ENCODE assay signal across 8 mouse cellular contexts in the genomic region with DNA sequence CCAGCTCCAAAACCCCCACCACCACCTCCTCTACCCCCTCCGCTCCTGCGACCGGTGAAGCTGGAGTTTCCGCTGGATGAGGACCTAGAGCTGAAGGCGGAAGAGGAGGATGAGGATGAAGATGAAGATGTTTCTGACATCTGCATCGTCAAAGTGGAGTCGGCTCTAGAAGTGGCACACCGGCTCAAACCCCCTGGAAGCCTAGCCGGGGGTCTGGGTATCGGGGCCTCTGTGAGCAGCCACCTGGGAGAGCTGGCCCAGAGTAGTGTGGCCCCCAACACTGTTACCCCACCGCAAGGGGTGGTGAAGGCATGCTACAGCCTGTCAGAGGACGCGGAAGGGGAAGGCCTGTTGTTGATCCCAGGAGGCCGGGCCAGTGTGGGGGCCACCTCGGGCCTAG. TPM values are rescaled to one million over a fixed set of nuclear protein-coding genes. Genes with fewer than 3 reads are reported as not detected.
A peak's percentile ranks its signal among the peaks of the same experiment; 100 is the strongest.
DNase-seq lines count a peak whose midpoint lies in the region; ATAC-seq and TF ChIP-seq lines count a peak whose summit lies in the region.

No protein-coding gene starts in this region.

- H3K36me3 ChIP-seq in heart, embryonic 12.5 days: peaks cover 10% of the 10 kb centered on the region
- no peaks in the 10 kb centered on the region for H3K36me3 ChIP-seq in thymus, adult 2 months (ENCODE audit: control insufficient read depth, insufficient read depth, low read length)
- H3K36me3 ChIP-seq in limb, embryonic 14.5 days (ENCODE audit: control insufficient read depth, insufficient read depth, low read length): peaks cover 8% of the 10 kb centered on the region
- 0 out of 2 replicates have a peak, but pooled peaks cover 8% of the 10 kb centered on the region for H3K36me3 ChIP-seq in stomach, embryonic 16.5 days (ENCODE audit: control insufficient read depth, insufficient read depth, low read length)

- H3K27ac ChIP-seq in heart, embryonic 12.5 days (ENCODE audit: poor library complexity, severe bottlenecking): no peak overlapping the region
- H3K27ac ChIP-seq in thymus, adult 2 months (ENCODE audit: control insufficient read depth, insufficient read depth, low read length): no peak overlapping the region
- peak overlapping the region; percentile 86 for H3K27ac ChIP-seq in limb, embryonic 14.5 days (replicated peaks; ENCODE audit: low read depth, low read length)
- peak overlapping the region; percentile 93; the same call in 1 of the 2 replicates for H3K27ac ChIP-seq in stomach, embryonic 16.5 days (ENCODE audit: low read length)

- no peak for TF ChIP-seq POLR2A in thymus, adult 2 months (IDR thresholded peaks at IDR 0.05; ENCODE audit: control insufficient read depth, extremely low read depth, insufficient read depth, low read length, poor library complexity)
- TF ChIP-seq POLR2A in limb, embryonic 14.5 days (IDR thresholded peaks at IDR 0.05; ENCODE audit: borderline replicate concordance, extremely low read depth, insufficient read depth, insufficient read length): no peak

- peaks cover 36% of the 10 kb centered on the region for H3K4me1 ChIP-seq in heart, embryonic 12.5 days (replicated peaks)
- peaks cover 23% of the 10 kb centered on the region for H3K4me1 ChIP-seq in thymus, adult 2 months (replicated peaks; ENCODE audit: control insufficient read depth, insufficient read depth, low read length)
- peaks cover 30% of the 10 kb centered on the region for H3K4me1 ChIP-seq in limb, embryonic 14.5 days (ENCODE audit: control insufficient read depth, insufficient read depth, low read length)
- H3K4me1 ChIP-seq in stomach, embryonic 16.5 days (ENCODE audit: control insufficient read depth, insufficient read depth, low read length): peaks cover 25% of the 10 kb centered on the region

- no peaks in the 10 kb centered on the region for H3K27me3 ChIP-seq in heart, embryonic 12.5 days (replicated peaks)
- no peaks in the 10 kb centered on the region for H3K27me3 ChIP-seq in thymus, adult 2 months (ENCODE audit: control insufficient read depth, insufficient read depth, low read length)
- no peaks in the 10 kb centered on the region for H3K27me3 ChIP-seq in limb, embryonic 14.5 days (ENCODE audit: control insufficient read depth, insufficient read depth, low read length)
- H3K27me3 ChIP-seq in stomach, embryonic 16.5 days (ENCODE audit: control insufficient read depth, insufficient read depth, low read length): no peaks in the 10 kb centered on the region

- no peak for ATAC-seq in heart, embryonic 12.5 days (ENCODE audit: insufficient number of reproducible peaks, low FRiP score)
- no peak for ATAC-seq in limb, embryonic 14.5 days (ENCODE audit: low FRiP score, low read depth)
- ATAC-seq in stomach, embryonic 16.5 days (ENCODE audit: insufficient read depth, low FRiP score): no peak

- DNase-seq in heart, adult 18-20 months: no peak
- DNase-seq in thymus, postnatal 4 days: peak; percentile 32
- no peak for DNase-seq in thymus, adult 2 months
- no peak for DNase-seq in limb, embryonic 14.5 days (ENCODE audit: low spot score)
- DNase-seq in left cerebral cortex, adult 9 months (ENCODE audit: low spot score in 2 of 2): no peak
- no peak for DNase-seq in adipocyte (ENCODE audit: low spot score)

- H3K4me2 ChIP-seq in heart, embryonic 12.5 days: peak overlapping the region; percentile 83
- H3K4me2 ChIP-seq in limb, embryonic 14.5 days (replicated peaks; ENCODE audit: low read depth, low read length, severe bottlenecking): peak overlapping the region; percentile 87
- peak overlapping the region; percentile 71 for H3K4me2 ChIP-seq in stomach, embryonic 16.5 days (ENCODE audit: low read depth, low read length)

- peak overlapping the region; percentile 93 for H3K4me3 ChIP-seq in heart, embryonic 12.5 days
- no peak overlapping the region for H3K4me3 ChIP-seq in thymus, adult 2 months (ENCODE audit: control insufficient read depth, insufficient read depth, low read length)
- H3K4me3 ChIP-seq in limb, embryonic 14.5 days (replicated peaks; ENCODE audit: low read length): peak overlapping the region; percentile 78
- peak overlapping the region; percentile 80 for H3K4me3 ChIP-seq in stomach, embryonic 16.5 days (replicated peaks; ENCODE audit: low read length)

- H3K9me3 ChIP-seq in heart, embryonic 12.5 days (replicated peaks): no peaks in the 10 kb centered on the region
- H3K9me3 ChIP-seq in limb, embryonic 14.5 days (ENCODE audit: control insufficient read depth, low read length): no peaks in the 10 kb centered on the region
- no peaks in the 10 kb centered on the region for H3K9me3 ChIP-seq in stomach, embryonic 16.5 days (replicated peaks; ENCODE audit: control insufficient read depth, low read length)

- peak overlapping the region; percentile 99; the same call in 1 of the 2 replicates for H3K9ac ChIP-seq in heart, embryonic 12.5 days
- H3K9ac ChIP-seq in limb, embryonic 14.5 days (ENCODE audit: low read depth, low read length, severe bottlenecking): no peak overlapping the region; the same call in 1 of the 2 replicates
- peak overlapping the region; percentile 94; the same call in 1 of the 2 replicates for H3K9ac ChIP-seq in stomach, embryonic 16.5 days (ENCODE audit: low read length)

- TF ChIP-seq CTCF in thymus, adult 2 months (IDR thresholded peaks at IDR 0.05; ENCODE audit: borderline replicate concordance, control insufficient read depth, extremely low read depth, insufficient read depth, low read length, poor library complexity): no peak

- WGBS in heart, embryonic 12.5 days: 89% methylated on average over 15 of the region's 15 CpGs
- WGBS in thymus, adult 2 months: 91% methylated on average over 15 of the region's 15 CpGs
- 88% methylated on average over 15 of the region's 15 CpGs for WGBS in limb, embryonic 14.5 days
- WGBS in stomach, embryonic 16.5 days: 90% methylated on average over 15 of the region's 15 CpGs

RNA-seq across cellular contexts. Expression of gene C2, which starts 2.3 kb away (rescaled TPM):
- polyA plus RNA-seq in heart, embryonic 12.5 days (2016; fragmentation: Nextera tagmentation; extraction: Ambion mirVana): 0.24 and 0.35 TPM in 2 replicates
- 1 to 10 TPM; 2.8 to 4.1 TPM for total RNA-seq in heart, adult 18-20 months (2021)
- polyA plus RNA-seq in thymus, adult 2 months (2012; rRNA removed): 12.9 and 18.4 TPM in 2 replicates
- polyA plus RNA-seq in limb, embryonic 14.5 days (2012; rRNA removed): 4.7 and 5.1 TPM in 2 replicates
- 3.9 and 4.9 TPM in 2 replicates for polyA plus RNA-seq in limb, embryonic 14.5 days (2014; fragmentation: Nextera tagmentation; extraction: Ambion mirVana)
- 4.4 and 5.5 TPM in 2 replicates for polyA plus RNA-seq in stomach, embryonic 16.5 days (2015; fragmentation: Nextera tagmentation; extraction: Ambion mirVana)

RNA-seq across cellular contexts. Expression of gene Ehmt2, which starts 2.5 kb away (rescaled TPM):
- polyA plus RNA-seq in heart, embryonic 12.5 days (2016; fragmentation: Nextera tagmentation; extraction: Ambion mirVana): 49.1 and 51.6 TPM in 2 replicates
- total RNA-seq in heart, adult 18-20 months (2021): 10 to 100 TPM; 38.1 to 42.7 TPM
- polyA plus RNA-seq in thymus, adult 2 months (2012; rRNA removed): 372 and 380 TPM in 2 replicates
- 232 and 297 TPM in 2 replicates for polyA plus RNA-seq in limb, embryonic 14.5 days (2012; rRNA removed)
- polyA plus RNA-seq in limb, embryonic 14.5 days (2014; fragmentation: Nextera tagmentation; extraction: Ambion mirVana): 72.8 and 80.6 TPM in 2 replicates
- polyA plus RNA-seq in stomach, embryonic 16.5 days (2015; fragmentation: Nextera tagmentation; extraction: Ambion mirVana): 61.0 and 61.1 TPM in 2 replicates

RNA-seq across cellular contexts. Expression of gene Gm20547, which starts 13.9 kb away (rescaled TPM):
- polyA plus RNA-seq in heart, embryonic 12.5 days (2016; fragmentation: Nextera tagmentation; extraction: Ambion mirVana): not detected in 2 replicates
- total RNA-seq in heart, adult 18-20 months (2021): not detected
- polyA plus RNA-seq in thymus, adult 2 months (2012; rRNA removed): 0.03 TPM in 1 of 2 replicates, not detected in the other
- not detected in 2 replicates for polyA plus RNA-seq in limb, embryonic 14.5 days (2012; rRNA removed)
- not detected in 2 replicates for polyA plus RNA-seq in limb, embryonic 14.5 days (2014; fragmentation: Nextera tagmentation; extraction: Ambion mirVana)
- polyA plus RNA-seq in stomach, embryonic 16.5 days (2015; fragmentation: Nextera tagmentation; extraction: Ambion mirVana): 0.49 TPM in 1 of 2 replicates, not detected in the other

RNA-seq across cellular contexts. Expression of gene Zbtb12, which starts 16.4 kb away (rescaled TPM):
- polyA plus RNA-seq in heart, embryonic 12.5 days (2016; fragmentation: Nextera tagmentation; extraction: Ambion mirVana): 2.6 and 2.8 TPM in 2 replicates
- 1 to 10 TPM; 7.4 to 7.7 TPM for total RNA-seq in heart, adult 18-20 months (2021)
- 15.0 and 16.3 TPM in 2 replicates for polyA plus RNA-seq in thymus, adult 2 months (2012; rRNA removed)
- polyA plus RNA-seq in limb, embryonic 14.5 days (2012; rRNA removed): 44.3 and 52.0 TPM in 2 replicates
- polyA plus RNA-seq in limb, embryonic 14.5 days (2014; fragmentation: Nextera tagmentation; extraction: Ambion mirVana): 1.4 and 1.5 TPM in 2 replicates
- 1.0 and 1.1 TPM in 2 replicates for polyA plus RNA-seq in stomach, embryonic 16.5 days (2015; fragmentation: Nextera tagmentation; extraction: Ambion mirVana)

RNA-seq across cellular contexts. Expression of gene Slc44a4, which starts 18.5 kb away (rescaled TPM):
- 0.08 TPM in 1 of 2 replicates, not detected in the other for polyA plus RNA-seq in heart, embryonic 12.5 days (2016; fragmentation: Nextera tagmentation; extraction: Ambion mirVana)
- under 1 TPM in 1 of 2 experiments, not detected in 1; 0.62 TPM for total RNA-seq in heart, adult 18-20 months (2021)
- 0.33 and 0.59 TPM in 2 replicates for polyA plus RNA-seq in thymus, adult 2 months (2012; rRNA removed)
- polyA plus RNA-seq in limb, embryonic 14.5 days (2012; rRNA removed): 0.09 and 0.10 TPM in 2 replicates
- polyA plus RNA-seq in limb, embryonic 14.5 days (2014; fragmentation: Nextera tagmentation; extraction: Ambion mirVana): not detected in 2 replicates
- 19.3 and 21.1 TPM in 2 replicates for polyA plus RNA-seq in stomach, embryonic 16.5 days (2015; fragmentation: Nextera tagmentation; extraction: Ambion mirVana)

Comparison
In these comparisons a context has a peak if more than half of its experiments do, and no peak if none do; other contexts are left out.
1. H3K27ac ChIP-seq: peak in limb, embryonic 14.5 days (single experiment) and stomach, embryonic 16.5 days (single experiment); none in heart, embryonic 12.5 days (single experiment) and thymus, adult 2 months (single experiment).
2. Peak in every context shown above with its lines, with median percentiles within 50 percentile points of each other: H3K4me2 ChIP-seq.